Mouse (Mus musculus): ENCODE results near the gene Vasp. TPM values are rescaled to one million over a fixed set of nuclear protein-coding genes. Genes with fewer than 3 reads are reported as not detected.

Vasp gene
- polyA plus RNA-seq, 1 experiment from 2014 or later: 52.8 TPM

DNA sequence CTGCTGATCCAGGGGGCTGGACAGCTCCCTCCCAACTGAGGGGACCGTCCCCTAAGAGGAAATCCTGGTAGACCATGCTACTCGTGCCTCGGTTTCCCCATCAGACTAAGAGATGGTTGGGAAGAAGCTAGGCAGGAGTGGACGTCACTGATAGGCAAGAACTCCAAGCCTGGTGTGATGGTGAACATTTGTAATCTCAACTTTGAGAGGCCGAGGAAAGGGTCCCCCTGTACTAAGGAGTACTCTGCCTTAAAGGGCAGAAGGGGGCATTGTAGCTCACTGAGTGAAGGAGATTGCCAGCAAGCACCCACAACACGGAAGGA lies 33.8 kb upstream of the Vasp start:
- Histone ChIP-seq H3K4me2 (ENCODE audit: low read depth, low read length, severe bottlenecking) (peak overlapping the region; percentile 36; the same call in 1 of the 2 replicates), H3K27ac (ENCODE audit: low read depth, low read length) (no peak overlapping the region), H3K9ac (ENCODE audit: low read length) (no peak overlapping the region), H3K4me1 (replicated peaks; ENCODE audit: control insufficient read depth, insufficient read depth, low read length) (peaks cover 15% of the 10 kb centered on the region; the same call in 1 of the 2 replicates), H3K9me3 (ENCODE audit: control insufficient read depth, low read length) (no peaks in the 10 kb centered on the region), H3K27me3 (ENCODE audit: control insufficient read depth, insufficient read depth, low read length) (peaks cover 53% of the 10 kb centered on the region), H3K36me3 (ENCODE audit: control insufficient read depth, insufficient read depth, low read length) (no peaks in the 10 kb centered on the region), H3K4me3 (ENCODE audit: low read depth, low read length) (no peak overlapping the region)
- 10% methylated on average over 6 of the region's 6 CpGs for WGBS
- ATAC-seq (replicated peaks; ENCODE audit: low FRiP score): no peak
- no peak for DNase-seq (ENCODE audit: low spot score)

DNA sequence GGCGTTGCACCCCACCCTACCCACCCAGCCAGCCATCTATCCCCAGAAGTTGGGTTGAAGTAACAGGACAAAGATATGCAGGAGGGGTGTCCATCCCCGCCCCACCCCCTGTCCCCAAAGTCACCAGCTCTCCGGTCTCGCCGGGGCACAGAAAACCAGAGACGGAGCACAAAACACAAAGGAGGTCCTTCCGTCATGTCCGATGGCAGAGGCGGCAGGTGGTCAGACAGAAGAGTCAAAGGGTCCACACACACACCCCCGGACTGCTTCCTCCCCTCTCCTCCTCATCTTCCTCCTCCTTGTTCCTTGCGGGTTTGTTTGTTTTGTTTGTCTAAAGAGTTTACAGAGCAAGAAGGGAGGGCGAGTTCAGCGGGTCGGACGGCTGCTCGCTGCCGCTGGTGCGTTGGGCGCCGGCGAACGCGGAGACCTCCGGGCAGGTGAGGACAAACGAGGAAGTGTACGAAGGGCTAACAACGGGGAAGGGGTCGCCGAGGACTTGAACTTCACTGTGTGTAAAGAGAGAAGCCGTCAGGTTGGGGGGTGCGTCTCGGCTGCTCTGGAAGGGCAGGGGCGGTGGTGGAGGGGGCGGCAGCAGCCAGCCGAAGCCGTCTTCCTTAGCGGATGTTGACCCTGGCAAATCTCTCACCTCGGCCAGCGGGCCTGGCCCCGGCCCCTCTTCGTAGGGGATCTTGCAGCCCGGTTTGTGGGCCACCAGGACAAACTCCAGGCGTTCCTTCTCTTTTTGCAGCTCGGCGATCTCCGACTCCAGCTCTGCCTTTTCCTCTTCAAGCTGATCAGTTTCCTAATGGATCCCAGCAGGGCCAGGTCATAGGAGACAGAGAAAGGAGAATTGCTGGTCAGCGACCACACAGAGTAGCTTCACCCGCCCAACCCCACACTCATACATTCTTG lies 33.1 kb upstream of the Vasp start:
- Histone ChIP-seq H3K4me3 (ENCODE audit: low read depth, low read length) (peak overlapping the region; percentile 19; the same call in 1 of the 2 replicates), H3K9me3 (ENCODE audit: control insufficient read depth, low read length) (no peaks in the 10 kb centered on the region), H3K27ac (ENCODE audit: low read depth, low read length) (no peak overlapping the region), H3K36me3 (ENCODE audit: control insufficient read depth, insufficient read depth, low read length) (no peaks in the 10 kb centered on the region), H3K4me2 (ENCODE audit: low read depth, low read length, severe bottlenecking) (peak overlapping the region; percentile 36; the same call in 1 of the 2 replicates), H3K9ac (ENCODE audit: low read length) (peak overlapping the region; percentile 13; the same call in 1 of the 2 replicates), H3K27me3 (ENCODE audit: control insufficient read depth, insufficient read depth, low read length) (peaks cover 53% of the 10 kb centered on the region), H3K4me1 (replicated peaks; ENCODE audit: control insufficient read depth, insufficient read depth, low read length) (peaks cover 15% of the 10 kb centered on the region; the same call in 1 of the 2 replicates)
- 1% methylated on average over 48 of the region's 48 CpGs for WGBS
- ATAC-seq (replicated peaks; ENCODE audit: low FRiP score): no peak
- no peak for DNase-seq (ENCODE audit: low spot score)

DNA sequence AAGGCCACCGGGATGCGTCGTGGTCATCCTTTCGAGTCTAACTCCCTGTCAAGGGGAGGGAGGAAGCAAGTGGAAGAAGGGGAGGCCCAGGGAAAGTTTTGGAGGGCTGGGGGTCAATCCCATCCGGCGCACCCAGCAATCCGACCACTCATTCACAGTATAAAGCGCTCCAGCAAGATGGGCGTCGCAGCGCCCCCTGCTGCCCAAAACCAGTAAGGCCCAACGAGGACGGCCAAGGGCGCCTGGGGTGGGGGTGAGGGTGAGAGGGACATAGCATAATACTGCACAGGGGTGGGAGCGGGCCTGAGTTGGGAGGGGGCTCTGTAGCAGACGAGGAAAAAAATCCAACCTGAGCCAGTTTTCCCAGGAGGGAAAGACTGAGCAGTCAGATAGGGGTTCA lies 32.2 kb upstream of the Vasp start:
- peak; percentile 25; the same call in 1 of the 2 replicates for ATAC-seq (replicated peaks; ENCODE audit: low FRiP score)
- H3K9me3 ChIP-seq (ENCODE audit: control insufficient read depth, low read length): no peaks in the 10 kb centered on the region
- peak overlapping the region; percentile 19; the same call in 1 of the 2 replicates for H3K4me3 ChIP-seq (ENCODE audit: low read depth, low read length)
- H3K4me1 ChIP-seq (replicated peaks; ENCODE audit: control insufficient read depth, insufficient read depth, low read length): peaks cover 10% of the 10 kb centered on the region; the same call in 1 of the 2 replicates
- H3K27ac ChIP-seq (ENCODE audit: low read depth, low read length): no peak overlapping the region
- WGBS: under 1% methylated on average over 16 of the region's 16 CpGs
- peak; percentile 93 for DNase-seq (ENCODE audit: low spot score)
- no peaks in the 10 kb centered on the region for H3K36me3 ChIP-seq (ENCODE audit: control insufficient read depth, insufficient read depth, low read length)
- H3K27me3 ChIP-seq (ENCODE audit: control insufficient read depth, insufficient read depth, low read length): peaks cover 53% of the 10 kb centered on the region
- H3K9ac ChIP-seq (ENCODE audit: low read length): no peak overlapping the region
- H3K4me2 ChIP-seq (ENCODE audit: low read depth, low read length, severe bottlenecking): peak overlapping the region; percentile 37; the same call in 1 of the 2 replicates

DNA sequence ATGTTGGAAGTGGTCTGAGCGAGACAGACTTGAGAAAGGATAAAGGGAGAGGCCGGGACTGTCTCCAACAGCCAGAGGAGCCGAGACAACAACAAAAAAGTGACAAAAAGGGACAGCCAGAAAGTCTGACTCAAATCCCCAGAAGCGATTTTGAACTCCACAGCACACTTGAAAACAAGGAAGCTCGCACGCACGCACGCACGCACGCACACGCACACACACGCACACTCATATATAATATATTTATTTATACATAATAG lies 31.4 kb upstream of the Vasp start:
- Histone ChIP-seq H3K4me3 (ENCODE audit: low read depth, low read length) (no peak overlapping the region), H3K4me1 (replicated peaks; ENCODE audit: control insufficient read depth, insufficient read depth, low read length) (peaks cover 10% of the 10 kb centered on the region; the same call in 1 of the 2 replicates), H3K27me3 (ENCODE audit: control insufficient read depth, insufficient read depth, low read length) (peaks cover 53% of the 10 kb centered on the region), H3K9ac (ENCODE audit: low read length) (no peak overlapping the region), H3K36me3 (ENCODE audit: control insufficient read depth, insufficient read depth, low read length) (no peaks in the 10 kb centered on the region), H3K27ac (ENCODE audit: low read depth, low read length) (no peak overlapping the region), H3K9me3 (ENCODE audit: control insufficient read depth, low read length) (no peaks in the 10 kb centered on the region), H3K4me2 (ENCODE audit: low read depth, low read length, severe bottlenecking) (no peak overlapping the region)
- no peak for ATAC-seq (replicated peaks; ENCODE audit: low FRiP score)
- no peak for DNase-seq (ENCODE audit: low spot score)
- WGBS: 70% methylated on average over 12 of the region's 12 CpGs

DNA sequence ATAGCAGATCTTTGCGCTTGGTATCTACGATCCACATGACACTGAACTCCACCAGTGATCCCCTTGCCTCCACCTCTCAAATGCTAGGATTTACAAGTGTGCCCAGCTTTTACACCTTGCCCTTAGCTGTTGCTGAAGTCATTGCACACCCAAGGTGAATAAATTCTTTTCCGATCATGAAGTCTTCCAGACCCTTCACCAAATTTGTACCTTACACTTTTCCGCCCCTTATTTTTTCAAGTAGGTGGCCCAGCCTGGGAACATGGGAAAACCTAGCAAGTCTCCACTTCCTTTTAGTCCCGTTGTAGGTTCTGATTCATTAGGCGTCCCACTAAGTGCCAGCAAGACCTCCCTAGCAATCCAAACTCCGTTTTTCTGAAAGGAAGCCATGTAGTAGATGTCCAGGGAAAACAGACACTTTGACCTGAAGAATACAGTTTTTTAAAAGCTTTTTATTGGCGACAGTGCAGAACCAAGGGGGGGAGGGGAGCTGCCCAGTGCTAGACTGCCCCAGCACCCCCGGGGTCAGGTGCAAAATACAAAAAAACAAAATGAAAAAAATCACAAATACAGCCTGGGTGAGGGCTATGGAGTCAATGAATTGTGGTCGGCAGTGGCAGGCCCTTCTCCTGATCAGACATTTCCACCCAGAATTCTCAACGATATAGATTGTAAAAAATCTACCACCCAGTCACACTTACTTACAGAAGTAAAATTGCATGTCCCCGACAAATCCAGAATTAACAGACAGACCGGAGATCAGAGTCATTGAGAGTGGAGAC lies 30.8 kb upstream of the Vasp start:
- H3K27me3 ChIP-seq (ENCODE audit: control insufficient read depth, insufficient read depth, low read length): peaks cover 53% of the 10 kb centered on the region
- H3K36me3 ChIP-seq (ENCODE audit: control insufficient read depth, insufficient read depth, low read length): no peaks in the 10 kb centered on the region
- H3K27ac ChIP-seq (ENCODE audit: low read depth, low read length): no peak overlapping the region
- ATAC-seq (replicated peaks; ENCODE audit: low FRiP score) (no peak), DNase-seq (ENCODE audit: low spot score) (no peak)
- no peaks in the 10 kb centered on the region for H3K9me3 ChIP-seq (ENCODE audit: control insufficient read depth, low read length)
- no peak overlapping the region for H3K4me3 ChIP-seq (ENCODE audit: low read depth, low read length)
- H3K4me2 ChIP-seq (ENCODE audit: low read depth, low read length, severe bottlenecking): peak overlapping the region; percentile 46; the same call in 1 of the 2 replicates
- H3K4me1 ChIP-seq (replicated peaks; ENCODE audit: control insufficient read depth, insufficient read depth, low read length): peaks cover 10% of the 10 kb centered on the region; the same call in 1 of the 2 replicates
- no peak overlapping the region for H3K9ac ChIP-seq (ENCODE audit: low read length)
- WGBS: 52% methylated on average over 13 of the region's 13 CpGs

DNA sequence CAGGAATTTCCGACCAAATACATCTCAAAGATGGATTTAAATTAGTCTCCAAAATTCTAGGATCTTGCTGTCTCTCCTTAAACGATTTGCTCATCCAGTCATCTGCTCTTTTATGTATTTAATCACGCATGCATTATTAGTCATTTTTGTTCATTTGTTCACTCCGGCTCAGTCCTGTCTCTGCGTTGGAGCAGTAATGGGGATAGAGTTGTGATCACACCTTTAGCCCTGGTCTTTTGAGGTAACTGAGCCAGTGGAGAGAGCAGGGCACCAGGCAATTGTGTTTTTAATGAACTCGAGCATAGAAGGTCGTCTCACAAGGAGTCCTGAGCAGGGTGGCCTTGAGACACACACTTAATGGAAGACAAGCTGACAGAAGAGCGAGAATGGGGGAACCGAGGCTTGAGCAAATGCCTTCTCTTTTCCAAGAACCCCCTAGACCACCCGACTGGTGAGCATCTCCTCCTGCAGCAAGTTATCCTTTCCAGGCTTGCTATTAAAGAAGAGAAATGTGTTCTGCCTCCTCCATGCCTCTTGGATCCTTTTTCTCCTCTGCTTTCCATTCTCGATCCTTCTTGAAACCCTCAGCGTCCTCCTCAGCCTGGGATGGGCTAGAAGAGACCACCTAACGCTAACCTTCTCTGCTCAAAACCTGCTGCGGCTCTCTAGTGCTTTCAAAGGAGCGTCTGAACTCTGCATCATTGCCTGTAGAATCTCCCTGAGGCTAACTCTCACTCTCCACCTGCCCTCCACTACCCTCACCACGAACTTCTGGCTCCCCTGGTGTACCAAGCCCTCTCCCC lies 30.0 kb upstream of the Vasp start:
- Histone ChIP-seq H3K4me2 (ENCODE audit: low read depth, low read length, severe bottlenecking) (peak overlapping the region; percentile 46), H3K27ac (ENCODE audit: low read depth, low read length) (no peak overlapping the region), H3K9me3 (ENCODE audit: control insufficient read depth, low read length) (no peaks in the 10 kb centered on the region), H3K36me3 (ENCODE audit: control insufficient read depth, insufficient read depth, low read length) (no peaks in the 10 kb centered on the region), H3K4me1 (replicated peaks; ENCODE audit: control insufficient read depth, insufficient read depth, low read length) (peaks cover 10% of the 10 kb centered on the region; the same call in 1 of the 2 replicates), H3K4me3 (ENCODE audit: low read depth, low read length) (peak overlapping the region; percentile 22; the same call in 1 of the 2 replicates), H3K9ac (ENCODE audit: low read length) (no peak overlapping the region), H3K27me3 (ENCODE audit: control insufficient read depth, insufficient read depth, low read length) (peaks cover 45% of the 10 kb centered on the region)
- ATAC-seq (replicated peaks; ENCODE audit: low FRiP score) (no peak), DNase-seq (ENCODE audit: low spot score) (peak; percentile 56)
- 10% methylated on average over 16 of the region's 16 CpGs for WGBS

DNA sequence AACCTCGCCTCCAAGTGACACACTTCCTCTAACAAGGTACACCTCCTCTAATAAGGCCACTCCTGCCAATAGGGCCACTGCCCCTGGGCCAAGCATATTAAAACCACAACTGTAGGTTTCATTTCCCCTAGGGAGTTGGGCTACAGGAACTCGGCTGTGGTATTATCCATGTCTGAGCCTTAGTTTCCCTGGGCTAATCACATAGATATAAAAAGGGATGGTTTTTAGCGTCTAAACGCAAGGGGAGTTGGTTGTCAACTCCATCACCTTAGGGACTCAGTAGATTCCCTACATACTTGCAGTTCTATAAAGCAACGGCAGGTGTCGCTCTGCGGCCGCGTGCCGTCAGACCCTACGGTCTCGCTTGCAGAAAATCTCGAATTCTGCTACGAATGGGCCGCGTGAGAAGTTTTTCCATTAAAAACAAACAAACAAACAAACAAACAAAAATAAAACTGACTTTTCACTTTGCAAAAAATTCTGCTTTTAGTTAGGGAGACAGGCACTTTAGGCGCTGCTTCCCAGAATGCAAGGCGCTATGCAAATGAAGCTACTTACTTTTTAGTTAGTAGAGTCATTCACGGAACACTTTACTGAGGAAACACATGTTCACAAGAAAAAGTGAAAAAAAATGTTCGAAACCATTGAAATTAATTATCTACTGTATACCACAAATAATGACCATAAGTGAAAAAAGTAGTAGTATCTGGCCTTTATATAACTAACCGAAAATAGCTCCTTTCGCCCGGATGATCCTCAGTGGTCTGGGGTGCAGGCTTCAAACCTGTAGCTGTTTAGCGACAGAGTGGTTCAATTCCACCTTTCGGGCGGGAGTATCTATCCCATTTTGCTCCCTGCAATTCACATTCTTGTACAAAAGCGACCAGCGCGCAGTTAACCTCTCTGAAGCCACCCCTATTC lies 29.1 kb upstream of the Vasp start:
- no peaks in the 10 kb centered on the region for H3K36me3 ChIP-seq (ENCODE audit: control insufficient read depth, insufficient read depth, low read length)
- peaks cover 10% of the 10 kb centered on the region; the same call in 1 of the 2 replicates for H3K4me1 ChIP-seq (replicated peaks; ENCODE audit: control insufficient read depth, insufficient read depth, low read length)
- DNase-seq (ENCODE audit: low spot score): peak; percentile 85
- peak overlapping the region; percentile 16; the same call in 1 of the 2 replicates for H3K9ac ChIP-seq (ENCODE audit: low read length)
- H3K27ac ChIP-seq (ENCODE audit: low read depth, low read length): no peak overlapping the region
- peak; percentile 82 for ATAC-seq (replicated peaks; ENCODE audit: low FRiP score)
- peak overlapping the region; percentile 33 for H3K4me3 ChIP-seq (ENCODE audit: low read depth, low read length)
- H3K27me3 ChIP-seq (ENCODE audit: control insufficient read depth, insufficient read depth, low read length): peaks cover 36% of the 10 kb centered on the region
- peak overlapping the region; percentile 46 for H3K4me2 ChIP-seq (ENCODE audit: low read depth, low read length, severe bottlenecking)
- no peaks in the 10 kb centered on the region for H3K9me3 ChIP-seq (ENCODE audit: control insufficient read depth, low read length)
- under 1% methylated on average over 29 of the region's 29 CpGs for WGBS

All from forebrain, embryonic 11.5 days (tissue).